9 mouse cellular contexts compared by ENCODE assay signal in the genomic region with DNA sequence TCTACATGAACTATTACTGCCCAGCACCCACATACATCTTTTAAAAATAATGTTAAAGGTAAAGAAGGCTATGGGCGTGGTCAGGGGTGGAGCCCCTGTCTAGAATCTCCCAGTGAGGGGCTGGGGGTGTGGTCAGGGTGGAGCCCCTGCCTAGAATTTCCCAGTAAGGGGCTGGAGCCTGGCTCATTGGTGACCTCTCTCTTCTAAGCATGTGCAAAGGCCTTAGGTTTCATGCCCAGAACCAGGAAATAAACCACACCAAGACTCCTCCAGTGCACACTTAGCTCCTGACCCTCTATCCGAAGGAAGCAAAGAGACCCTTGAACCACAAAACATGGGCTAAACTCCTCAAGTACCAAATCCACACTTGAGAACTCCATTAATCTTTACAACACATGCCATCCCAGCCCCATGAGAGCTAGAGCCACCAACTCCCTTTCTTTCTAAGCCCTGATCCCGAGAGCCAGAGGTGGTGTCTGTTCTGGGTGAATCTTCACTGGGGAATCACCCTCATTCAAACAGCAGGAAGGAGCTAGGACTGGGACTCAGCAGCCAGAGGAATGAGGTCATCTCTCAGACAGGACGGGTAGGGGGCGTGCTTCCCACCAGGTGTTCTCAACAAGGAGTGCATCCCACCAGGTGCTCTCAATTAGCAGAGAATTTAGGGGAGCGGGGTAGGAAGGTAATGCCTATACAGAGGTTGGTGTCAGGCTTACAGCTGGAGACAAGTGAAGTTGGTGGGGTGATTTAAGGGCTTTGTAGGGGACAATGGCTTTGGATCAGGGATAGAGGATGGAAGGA. TPM values are rescaled to one million over a fixed set of nuclear protein-coding genes. Genes with fewer than 3 reads are reported as not detected.
DNase-seq lines count a peak whose midpoint lies in the region; ATAC-seq and TF ChIP-seq lines count a peak whose summit lies in the region.
"Had no signal": no experiment of that assay in that cellular context is flagged by ENCODE, and none has a peak within 500 bp of the region (broad histone marks: within the 10 kb centered on the region; RNA-seq: fewer than 3 reads in every experiment).

No protein-coding gene starts in this region.

- H3K4me2 ChIP-seq in liver, embryonic 11.5 days = peak overlapping the region; percentile 91

- H3K79me3 ChIP-seq in C2C12 (ENCODE audit: low read depth) = peaks cover 55% of the 10 kb centered on the region

- peak overlapping the region; percentile 97 for H3K9ac ChIP-seq in liver, embryonic 11.5 days (ENCODE audit: low read depth, low read length)

- peak overlapping the region; percentile 75 for H3K27ac ChIP-seq in liver, embryonic 11.5 days (ENCODE audit: low read depth, low read length)

- H3K27me3 ChIP-seq in C2C12 (ENCODE audit: control insufficient read depth, insufficient read depth, insufficient read length) = no peaks in the 10 kb centered on the region
- no peaks in the 10 kb centered on the region for H3K27me3 ChIP-seq in erythroblast, embryonic 14.5 days (ENCODE audit: control insufficient read depth)
- no peaks in the 10 kb centered on the region for H3K27me3 ChIP-seq in liver, embryonic 11.5 days (replicated peaks; ENCODE audit: control insufficient read depth, insufficient read depth, low read length)
- H3K27me3 ChIP-seq: Patski had no signal

- DNase-seq in heart, adult 11 months = peak; percentile 94
- DNase-seq in heart, postnatal 10 days = no peak
- no peak for DNase-seq in liver, embryonic 11.5 days (ENCODE audit: low spot score)
- peak; percentile 57 for DNase-seq in thymus, postnatal 4 days
- DNase-seq in gastrocnemius, postnatal 36 days = no peak
- no peak for DNase-seq in adrenal gland, postnatal 36 days

- ATAC-seq in liver, embryonic 11.5 days (replicated peaks; ENCODE audit: low FRiP score) = 0 out of 2 replicates have a peak, but pooled peaks have one; percentile 27
- ATAC-seq: Patski had no signal

- intact Hi-C loops in heart, postnatal 10 days (cut with DNase I) = loop anchor here (2.0 kb wide), 1 partner anchor 18 kb away; no protein-coding TSS in a partner anchor
- intact Hi-C loops in gastrocnemius, postnatal 36 days (cut with DNase I) = no loop called here

- H3K9me3 ChIP-seq in erythroblast, embryonic 14.5 days (ENCODE audit: control insufficient read depth, low read length) = no peaks in the 10 kb centered on the region
- no peaks in the 10 kb centered on the region for H3K9me3 ChIP-seq in liver, embryonic 11.5 days (ENCODE audit: control insufficient read depth, low read length)

- peak overlapping the region; percentile 97 for H3K4me3 ChIP-seq in C2C12 (ENCODE audit: insufficient read depth, poor library complexity, severe bottlenecking)
- H3K4me3 ChIP-seq in erythroblast, embryonic 14.5 days (replicated peaks) = peak overlapping the region; percentile 90
- peak overlapping the region; percentile 92 for H3K4me3 ChIP-seq in liver, embryonic 11.5 days (ENCODE audit: low read depth, low read length)

- H3K4me1 ChIP-seq in erythroblast, embryonic 14.5 days (ENCODE audit: control insufficient read depth) = peaks cover 85% of the 10 kb centered on the region
- peaks cover 31% of the 10 kb centered on the region for H3K4me1 ChIP-seq in liver, embryonic 11.5 days (replicated peaks; ENCODE audit: control insufficient read depth, insufficient read depth, low read length)

- peaks cover 46% of the 10 kb centered on the region for H3K36me3 ChIP-seq in C2C12 (ENCODE audit: control insufficient read depth, insufficient read depth)
- peaks cover 73% of the 10 kb centered on the region for H3K36me3 ChIP-seq in erythroblast, embryonic 14.5 days (ENCODE audit: control insufficient read depth)
- peaks cover 23% of the 10 kb centered on the region for H3K36me3 ChIP-seq in liver, embryonic 11.5 days (ENCODE audit: control insufficient read depth, insufficient read depth, low read length)

- peak overlapping the region; percentile 96 for H3ac ChIP-seq in C2C12 (ENCODE audit: control insufficient read depth, insufficient read length, low read depth)

- TF ChIP-seq CTCF in C2C12 (IDR thresholded peaks at IDR 0.05; ENCODE audit: control insufficient read depth, insufficient read depth, insufficient read length) = no peak

- H3K79me2 ChIP-seq in C2C12 (ENCODE audit: control insufficient read depth, insufficient read depth) = peaks cover 66% of the 10 kb centered on the region

- WGBS in liver, embryonic 11.5 days = 35% methylated on average over 6 of the region's 6 CpGs

TF ChIP-seq in C2C12, 6 proteins besides CTCF, POLR2A, EP300 and RAD21:
- TF ChIP-seq USF1 (IDR thresholded peaks at IDR 0.05; ENCODE audit: low read depth) = no peak
- TF ChIP-seq MAX (IDR thresholded peaks at IDR 0.05) = no peak
- TF ChIP-seq MYOG (IDR thresholded peaks at IDR 0.05; ENCODE audit: control insufficient read depth, extremely low read depth, insufficient read length) = no peak
- no peak for TF ChIP-seq MYOD1 (IDR thresholded peaks at IDR 0.05; ENCODE audit: control insufficient read depth, insufficient read length, low read depth)
- TF ChIP-seq CEBPB (IDR thresholded peaks at IDR 0.05; ENCODE audit: low read depth) = no peak
- TF ChIP-seq FOSL1 (IDR thresholded peaks at IDR 0.05; ENCODE audit: insufficient read depth, low read length, poor library complexity, severe bottlenecking) = no peak

RNA-seq across cellular contexts. Expression of a gene that starts 1.6 kb away (rescaled TPM):
- total RNA-seq in heart, postnatal 10 days (2021) = 10 to 100 TPM; 39.7 to 41.2 TPM
- polyA plus RNA-seq in C2C12 (2012; fragmentation: generic; extraction: Trizol) = 61.6 TPM
- polyA plus RNA-seq in erythroblast, embryonic 14.5 days (2012) = 62.5 and 67.4 TPM in 2 replicates
- polyA plus RNA-seq in liver, embryonic 11.5 days (2014; fragmentation: Nextera tagmentation; extraction: Ambion mirVana) = 74.0 and 75.9 TPM in 2 replicates
- total RNA-seq in gastrocnemius, postnatal 36 days (2021) = 10 to 100 TPM; 14.2 to 15.9 TPM
- total RNA-seq in adrenal gland, postnatal 36 days (2021) = 10 to 100 TPM; 37.8 to 49.0 TPM

RNA-seq across cellular contexts. Expression of a gene that starts 7.5 kb away (rescaled TPM):
- 10 to 100 TPM; 53.2 to 57.5 TPM for total RNA-seq in heart, postnatal 10 days (2021)
- 148 TPM for polyA plus RNA-seq in C2C12 (2012; fragmentation: generic; extraction: Trizol)
- 29.2 and 34.1 TPM in 2 replicates for polyA plus RNA-seq in erythroblast, embryonic 14.5 days (2012)
- polyA plus RNA-seq in liver, embryonic 11.5 days (2014; fragmentation: Nextera tagmentation; extraction: Ambion mirVana) = 97.4 and 99.3 TPM in 2 replicates
- 10 to 100 TPM; 36.5 to 42.5 TPM for total RNA-seq in gastrocnemius, postnatal 36 days (2021)
- 10 to 100 TPM; 48.9 to 54.0 TPM for total RNA-seq in adrenal gland, postnatal 36 days (2021)

RNA-seq across cellular contexts. Expression of a gene that starts 7.5 kb away (rescaled TPM):
- total RNA-seq in heart, postnatal 10 days (2021) = under 1 TPM; 0.74 to 0.87 TPM
- 1.7 TPM for polyA plus RNA-seq in C2C12 (2012; fragmentation: generic; extraction: Trizol)
- polyA plus RNA-seq in erythroblast, embryonic 14.5 days (2012) = 0.08 and 0.20 TPM in 2 replicates
- polyA plus RNA-seq in liver, embryonic 11.5 days (2014; fragmentation: Nextera tagmentation; extraction: Ambion mirVana) = 1.3 and 1.9 TPM in 2 replicates
- 1 to 10 TPM in 1 of 2 experiments, under 1 TPM in 1; 0.89 to 1.2 TPM for total RNA-seq in gastrocnemius, postnatal 36 days (2021)
- total RNA-seq in adrenal gland, postnatal 36 days (2021) = 1 to 10 TPM; 1.1 to 1.7 TPM

RNA-seq across cellular contexts. Expression of a gene that starts 11.1 kb away (rescaled TPM):
- 1 to 10 TPM in 1 of 2 experiments, under 1 TPM in 1; 0.42 to 1.1 TPM for total RNA-seq in heart, postnatal 10 days (2021)
- 0.51 TPM for polyA plus RNA-seq in C2C12 (2012; fragmentation: generic; extraction: Trizol)
- 3.2 and 5.6 TPM in 2 replicates for polyA plus RNA-seq in erythroblast, embryonic 14.5 days (2012)
- polyA plus RNA-seq in liver, embryonic 11.5 days (2014; fragmentation: Nextera tagmentation; extraction: Ambion mirVana) = 0.64 and 0.68 TPM in 2 replicates
- under 1 TPM; 0.37 to 0.41 TPM for total RNA-seq in gastrocnemius, postnatal 36 days (2021)
- total RNA-seq in adrenal gland, postnatal 36 days (2021) = 1 to 10 TPM; 1.0 to 3.1 TPM

RNA-seq across cellular contexts. Expression of a gene that starts 12.0 kb away (rescaled TPM):
- total RNA-seq in heart, postnatal 10 days (2021) = under 1 TPM; 0.77 to 0.98 TPM
- polyA plus RNA-seq in C2C12 (2012; fragmentation: generic; extraction: Trizol) = 0.20 TPM
- polyA plus RNA-seq in erythroblast, embryonic 14.5 days (2012) = 0.26 and 0.80 TPM in 2 replicates
- polyA plus RNA-seq in liver, embryonic 11.5 days (2014; fragmentation: Nextera tagmentation; extraction: Ambion mirVana) = 0.62 and 0.67 TPM in 2 replicates
- under 1 TPM; 0.59 to 0.77 TPM for total RNA-seq in gastrocnemius, postnatal 36 days (2021)
- 1 to 10 TPM in 1 of 2 experiments, not detected in 1; 1.5 TPM for total RNA-seq in adrenal gland, postnatal 36 days (2021)

Comparison
In these comparisons a context has a peak if more than half of its experiments do, and no peak if none do; other contexts are left out.
1. DNase-seq: peak in heart, adult 11 months (single experiment) and thymus, postnatal 4 days (single experiment); none in heart, postnatal 10 days (0 of 2), liver, embryonic 11.5 days (single experiment), gastrocnemius, postnatal 36 days (0 of 2) and adrenal gland, postnatal 36 days (0 of 2).
2. Peak in every context shown above with its lines, with median percentiles within 50 percentile points of each other: H3K4me3 ChIP-seq.